Mouse (Mus musculus) colon, adult 2 months (tissue): Measurements from ENCODE around the gene Cldn19. TPM values are rescaled to one million over a fixed set of nuclear protein-coding genes. Genes with fewer than 3 reads are reported as not detected.

Source experiments
- polyA plus RNA-seq: library from polyadenylated mRNA; depleted of rRNA; stranded (reverse); fragments of >200 nt; gene quantifications from 2 replicates; pipeline ENCODE4 v1.2.3, GENCODE M21; 2012; rRNA removed

Gene Cldn19
- polyA plus RNA-seq: 0.02 and 0.13 TPM in 2 replicates

DNA sequence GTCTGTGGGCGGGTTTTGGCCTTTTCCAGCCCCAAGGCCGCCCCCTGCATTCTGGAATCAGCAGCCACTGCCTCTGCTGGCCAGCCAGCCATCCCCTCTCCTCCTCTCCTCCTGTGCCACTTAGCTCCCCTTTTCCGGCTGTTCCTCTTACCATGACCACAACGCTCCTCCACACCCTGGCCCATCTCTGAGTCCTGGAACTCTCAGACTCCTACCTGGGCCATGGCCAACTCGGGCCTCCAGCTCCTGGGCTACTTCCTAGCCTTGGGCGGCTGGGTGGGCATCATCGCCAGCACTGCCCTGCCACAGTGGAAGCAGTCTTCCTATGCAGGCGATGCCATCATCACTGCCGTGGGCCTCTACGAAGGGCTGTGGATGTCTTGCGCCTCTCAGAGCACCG, at the start of gene Cldn19:
TSS of gene Cldn19 (plus strand) at position 64 of the 400 bp plus-strand sequence.

DNA sequence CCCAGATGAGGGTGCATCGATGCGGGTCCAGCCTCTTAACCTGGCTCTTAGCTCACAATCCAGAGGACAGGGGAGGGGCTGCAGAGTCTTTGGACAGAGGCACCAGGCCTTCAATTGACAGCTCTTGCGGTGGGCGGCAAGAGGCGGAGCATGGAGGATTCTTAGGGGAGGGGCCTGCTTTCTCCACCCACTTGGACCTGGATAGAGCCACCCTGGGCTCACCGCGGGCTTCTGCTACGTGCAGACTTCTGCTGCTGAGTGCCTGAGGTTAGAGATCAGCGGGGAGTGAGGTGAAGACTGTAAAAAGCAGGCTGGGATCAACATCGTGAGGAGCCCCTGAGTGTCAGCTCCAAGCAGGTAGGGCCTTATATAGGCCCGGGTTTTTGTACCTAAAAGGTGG, 37.0 kb upstream of the Cldn19 start, which contains the start of gene Tmem269:
TSS of gene Tmem269 (minus strand) at position 49 of the 400 bp plus-strand sequence.

DNA sequence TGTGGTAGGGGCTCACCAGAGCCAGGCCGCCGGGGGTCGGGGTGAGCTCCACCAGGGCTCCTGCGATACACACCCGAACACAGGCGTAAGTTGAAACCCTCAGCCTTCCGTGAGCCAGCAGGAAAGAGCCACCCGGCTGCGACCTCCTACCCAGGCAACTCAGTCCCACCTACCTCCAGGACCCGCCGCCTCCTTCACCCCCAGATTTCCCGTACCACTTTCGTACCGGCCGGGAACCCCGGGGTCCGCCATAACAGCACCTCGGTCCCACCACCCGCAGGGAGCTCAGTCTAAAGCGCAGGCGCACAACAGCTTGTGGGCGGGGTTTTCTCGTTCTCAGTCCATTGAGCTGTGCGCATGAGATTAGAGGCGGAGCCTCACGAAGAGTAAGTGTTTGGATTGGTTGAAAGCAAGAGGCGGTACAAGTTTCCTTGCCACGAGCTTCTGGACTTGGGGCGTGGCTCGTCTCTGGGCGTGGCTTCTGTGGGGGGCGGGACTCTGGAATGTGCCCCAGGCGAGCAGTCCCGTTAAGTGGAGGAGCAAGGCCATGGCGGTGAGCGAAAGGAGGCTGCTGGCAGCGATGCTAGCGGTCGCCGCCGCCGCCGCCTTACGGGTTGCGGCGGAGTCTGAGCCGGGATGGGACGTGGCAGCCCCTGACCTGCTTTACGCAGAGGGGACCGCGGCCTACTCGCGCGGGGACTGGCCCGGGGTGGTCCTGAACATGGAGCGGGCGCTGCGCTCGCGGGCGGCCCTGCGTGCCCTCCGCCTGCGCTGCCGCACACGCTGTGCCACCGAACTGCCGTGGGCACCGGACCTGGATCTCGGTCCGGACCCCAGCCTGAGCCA, 22.6 kb upstream of the Cldn19 start, which contains the start of the genes AU022252 and P3h1:
TSS of gene AU022252 (minus strand) at position 303 of the 846 bp plus-strand sequence.
TSS of gene P3h1 (plus strand) at position 506 of the 846 bp plus-strand sequence.

DNA sequence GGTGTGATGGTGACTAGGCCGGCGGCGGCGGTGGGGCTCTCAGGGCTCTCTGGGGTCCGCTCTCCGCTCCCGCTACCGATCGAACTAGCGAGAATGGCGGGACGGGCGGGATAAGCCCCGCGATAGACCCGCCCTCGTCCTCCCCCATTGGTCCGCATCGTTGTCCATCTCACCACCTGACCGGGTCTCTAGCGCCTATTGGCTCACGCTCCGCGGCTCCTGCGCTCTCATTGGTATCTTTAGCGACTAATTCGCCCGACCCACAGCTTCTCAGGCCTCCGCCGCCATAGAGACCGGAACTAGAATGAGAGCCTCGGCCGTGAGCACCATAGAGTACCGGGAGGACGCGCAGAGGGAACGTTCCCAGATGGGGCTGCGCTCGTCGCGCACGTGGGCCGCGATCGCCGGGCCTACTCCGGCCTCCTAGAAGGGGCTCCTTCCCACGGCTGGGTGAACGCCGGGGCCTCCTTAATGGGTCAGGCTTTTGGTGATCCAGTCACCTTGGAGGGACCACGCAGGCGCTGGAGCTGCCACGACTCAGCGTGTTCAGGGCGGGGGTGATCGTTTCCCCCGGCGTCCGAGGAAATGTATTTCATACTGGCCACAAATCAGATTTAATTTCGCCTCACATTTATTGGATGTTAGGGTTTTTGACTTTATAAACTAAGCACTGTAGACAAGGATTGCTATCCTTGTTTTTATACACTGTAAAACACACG, 39.4 kb downstream of the Cldn19 start, which contains the start of gene Ybx1:
TSS of gene Ybx1 (minus strand) at position 190 of the 719 bp plus-strand sequence.

Other genes with a start within 250 kb of the Cldn19 start
- 152 and 210 TPM in 2 replicates for gene Slc2a1, start 146.7 kb upstream of the Cldn19 start, polyA plus RNA-seq
- 11.5 and 12.1 TPM in 2 replicates for gene Zfp691, start 81.2 kb upstream of the Cldn19 start, polyA plus RNA-seq
- 0.06 and 0.27 TPM in 2 replicates for gene Ermap, start 65.4 kb upstream of the Cldn19 start, polyA plus RNA-seq
- gene Svbp, start 60.1 kb upstream of the Cldn19 start, polyA plus RNA-seq: 33.4 and 37.7 TPM in 2 replicates
- gene Tmem269, start 37.2 kb upstream of the Cldn19 start, polyA plus RNA-seq: not detected in 2 replicates
- 4.8 and 6.9 TPM in 2 replicates for gene AU022252, start 22.7 kb upstream of the Cldn19 start, polyA plus RNA-seq
- gene P3h1, start 22.5 kb upstream of the Cldn19 start, polyA plus RNA-seq: 11.4 and 14.1 TPM in 2 replicates
- 157 and 196 TPM in 2 replicates for gene Ybx1, start 39.2 kb downstream of the Cldn19 start, polyA plus RNA-seq
- 2.9 and 5.5 TPM in 2 replicates for gene Ppih, start 65.1 kb downstream of the Cldn19 start, polyA plus RNA-seq
- gene Ccdc30, start 160.1 kb downstream of the Cldn19 start, polyA plus RNA-seq: 0.19 and 0.21 TPM in 2 replicates
- gene Ppcs, start 167.0 kb downstream of the Cldn19 start, polyA plus RNA-seq: 24.4 and 28.1 TPM in 2 replicates
- 0.84 and 2.2 TPM in 2 replicates for gene Zmynd12, start 167.4 kb downstream of the Cldn19 start, polyA plus RNA-seq
- 0.82 and 0.93 TPM in 2 replicates for gene Rimkla, start 237.2 kb downstream of the Cldn19 start, polyA plus RNA-seq